Mouse (Mus musculus) layer of hippocampus, adult 9-11 months (tissue): ENCODE measurements around the gene Snap25.
A peak's percentile ranks its signal among the peaks of the same experiment; 100 is the strongest.

ENCODE experiments used
- DNase-seq: peaks from one replicate; pipeline ENCODE4 v3.0.0; 2022

Gene Snap25

DNA sequence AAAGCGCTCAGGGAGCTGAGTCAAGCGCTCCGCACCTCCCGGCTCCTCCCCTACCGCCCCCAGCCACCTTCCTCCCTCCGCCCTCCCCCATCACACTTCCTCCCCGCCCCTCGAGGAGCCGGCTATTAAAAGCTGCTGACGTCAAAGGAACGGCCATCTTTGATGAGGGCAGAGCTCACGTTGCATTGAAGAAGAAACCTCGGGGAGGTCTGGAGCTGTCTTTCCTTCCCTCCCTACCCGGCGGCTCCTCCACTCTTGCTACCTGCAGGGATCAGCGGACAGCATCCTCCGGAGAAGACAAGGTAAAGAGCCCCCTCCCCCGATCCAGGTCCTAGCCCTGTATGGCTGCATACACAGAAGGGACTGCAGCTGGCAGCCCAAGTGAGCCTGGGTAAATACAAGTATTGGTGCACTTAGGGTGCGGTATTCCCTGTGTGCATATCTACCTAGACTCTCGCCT is at the start of gene Snap25:
Gene Snap25, plus strand, starts transcription at position 155 of the 460 bp plus-strand sequence.
- peak; percentile 84 for DNase-seq

DNA sequence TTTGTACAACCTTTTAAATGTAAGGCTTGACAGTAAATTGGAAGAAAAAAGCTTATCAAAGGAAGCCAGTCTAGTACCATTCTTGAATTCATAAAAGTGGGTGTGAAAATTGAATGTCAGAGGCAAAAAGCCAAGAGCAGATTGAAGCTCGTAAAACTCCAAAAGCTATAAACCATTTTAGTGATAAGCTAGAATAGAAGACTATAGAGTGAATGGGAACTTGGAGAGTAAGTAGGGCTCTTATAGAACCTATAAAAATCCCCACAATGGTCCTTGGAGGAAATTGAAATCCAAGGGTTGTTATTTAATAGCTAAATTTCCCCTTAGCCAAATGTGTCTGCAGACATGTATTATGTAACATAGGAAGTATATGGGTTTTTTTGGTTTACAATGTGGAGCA is 46.3 kb upstream of the Snap25 start:
- DNase-seq, result no peak

DNA sequence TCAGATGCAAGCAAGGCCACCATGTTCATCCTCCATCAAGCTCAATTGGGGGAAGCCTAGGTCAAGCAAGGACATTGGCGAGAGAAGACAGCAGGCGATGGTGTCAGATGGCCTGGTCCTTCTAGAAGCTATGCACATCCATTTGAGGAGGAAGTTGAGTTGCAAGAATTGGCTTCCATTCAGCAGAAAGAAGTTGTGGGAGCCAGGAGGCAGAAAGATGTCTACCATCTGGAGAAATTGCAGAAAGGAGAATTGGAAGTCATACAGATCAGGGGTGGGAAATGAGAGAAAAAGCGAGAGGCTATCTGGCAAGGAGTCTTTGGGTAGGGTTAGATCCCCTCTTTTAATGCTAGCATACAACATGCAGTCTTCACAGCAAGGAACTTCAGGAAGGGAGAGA is 44.1 kb upstream of the Snap25 start:
- DNase-seq, result peak; percentile 25

DNA sequence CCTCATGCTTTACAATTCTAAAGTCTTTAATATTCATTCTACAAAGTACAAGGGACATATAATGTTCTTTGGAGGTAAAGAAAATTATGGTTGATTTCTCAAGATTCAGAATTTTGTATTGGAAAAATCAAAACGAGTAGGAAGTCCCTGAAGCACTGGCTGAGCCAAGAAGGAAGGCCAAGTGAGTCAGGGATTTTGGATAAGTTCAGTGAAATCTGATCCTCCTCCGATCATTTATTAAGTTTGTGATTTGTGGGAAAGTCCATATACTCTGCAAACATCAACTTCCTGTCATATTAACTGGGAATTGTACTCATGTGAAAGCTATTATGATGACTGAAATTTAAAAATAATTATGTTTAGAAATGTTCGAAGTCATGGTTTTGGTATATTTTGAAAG is 43.6 kb upstream of the Snap25 start:
- no peak for DNase-seq

DNA sequence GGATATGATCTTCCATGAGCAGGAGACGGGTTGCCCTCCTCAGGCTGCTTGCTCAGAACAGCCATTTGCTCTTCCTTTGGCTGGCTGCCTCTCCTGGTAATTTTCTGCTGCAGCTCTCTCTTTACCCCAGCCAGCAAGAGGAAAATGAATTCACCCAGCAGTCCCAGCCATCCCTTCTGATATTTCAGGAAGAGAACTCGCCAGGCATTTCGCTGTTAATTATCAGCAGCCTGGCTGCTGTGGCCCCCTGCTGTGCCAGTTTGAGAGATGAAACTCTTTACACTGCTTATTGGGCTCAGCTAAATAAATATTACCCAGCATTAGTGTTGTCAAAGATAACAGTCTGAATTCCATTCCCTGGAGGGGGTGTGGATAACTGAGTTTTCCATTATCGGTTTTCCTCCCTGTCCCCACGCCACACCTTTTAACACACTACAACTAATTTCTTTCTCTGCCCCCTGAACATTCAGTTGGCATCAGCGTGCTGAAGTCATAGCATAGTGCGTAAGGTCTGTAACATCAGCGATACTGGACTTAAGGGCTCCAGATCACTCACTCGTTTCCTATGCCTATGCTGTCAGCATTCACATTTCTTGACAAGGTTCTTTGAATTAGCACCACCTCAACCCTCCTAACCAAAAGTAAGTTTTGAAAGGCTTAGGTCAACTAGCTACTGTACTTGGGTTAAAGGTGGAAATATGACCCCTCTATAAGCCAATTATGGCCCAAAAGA is 42.5 kb upstream of the Snap25 start:
- DNase-seq, result peak; percentile 66

DNA sequence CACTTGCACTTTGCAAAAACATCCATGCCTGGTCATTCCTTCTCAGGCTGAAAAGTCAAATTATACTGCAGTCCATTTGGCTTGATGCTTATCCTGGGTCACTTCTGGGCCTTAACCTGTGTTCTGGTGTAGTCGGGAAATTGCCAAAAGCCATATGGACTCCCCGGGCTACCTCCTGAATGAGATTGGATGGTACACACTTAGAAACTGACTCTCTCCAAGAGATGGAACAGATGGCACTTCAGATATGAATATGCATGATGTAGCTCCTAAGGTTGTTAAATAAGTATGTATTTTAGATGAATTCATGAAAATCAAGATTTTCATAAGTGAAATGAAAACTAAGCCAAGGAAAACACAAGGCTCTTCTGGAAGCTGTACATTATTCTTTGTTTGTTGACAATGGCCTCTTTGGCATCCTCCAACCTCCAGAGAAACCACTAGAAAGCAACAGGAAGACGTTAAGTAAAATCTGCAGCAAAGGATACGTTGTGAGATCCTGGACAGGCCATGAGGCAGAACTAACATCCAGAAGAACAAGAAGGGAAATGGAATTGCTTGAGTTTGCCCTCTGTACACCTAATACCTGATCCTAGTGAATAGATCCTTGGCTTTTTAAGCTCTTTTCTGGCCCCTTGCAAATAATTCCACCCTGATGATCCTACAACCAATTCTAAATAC is 39.0 kb upstream of the Snap25 start:
- DNase-seq, result peak; percentile 25

DNA sequence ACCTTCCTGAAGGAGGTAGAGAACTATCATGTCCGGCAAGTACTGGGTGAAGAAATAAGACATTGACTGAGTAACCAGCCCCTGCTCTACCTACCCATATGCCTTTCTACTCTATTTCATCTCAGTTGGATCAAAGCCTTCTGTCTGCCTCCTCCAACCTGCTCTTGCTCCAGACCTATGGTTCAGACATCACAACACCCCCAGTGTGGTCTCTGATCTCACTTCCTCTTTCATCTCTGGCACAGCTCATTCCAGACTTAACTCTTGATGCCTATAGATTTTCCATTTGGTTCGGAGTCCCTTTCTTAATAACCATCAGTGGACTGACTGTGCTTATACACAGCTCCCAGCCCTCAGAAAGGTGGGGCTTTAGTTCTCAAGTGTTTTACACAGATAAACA is 37.1 kb upstream of the Snap25 start:
- DNase-seq, result no peak

DNA sequence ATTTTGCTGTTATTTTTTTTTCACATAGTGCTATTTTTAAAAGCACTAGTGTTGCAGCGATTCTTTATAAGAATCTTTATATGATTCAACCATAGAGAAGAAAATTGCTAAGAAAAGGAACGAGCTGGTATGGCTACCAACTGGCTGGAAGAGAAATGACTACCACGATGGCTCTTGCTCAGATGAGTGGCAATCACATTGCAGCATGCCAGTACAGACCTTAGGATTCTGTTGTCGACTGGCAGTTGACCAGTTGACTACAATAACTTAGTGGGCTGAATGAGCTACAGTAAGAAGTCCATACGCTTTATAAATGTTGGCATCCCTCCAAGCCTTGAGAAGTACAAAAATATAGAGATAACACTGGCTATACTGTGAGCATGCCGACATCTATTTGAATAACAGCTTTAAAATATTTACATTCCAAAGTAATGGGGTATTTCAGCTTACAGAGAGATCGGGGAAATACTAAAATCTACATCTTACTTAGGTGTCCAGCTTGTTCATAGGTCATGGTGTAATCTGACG is 36.3 kb upstream of the Snap25 start:
- no peak for DNase-seq

DNA sequence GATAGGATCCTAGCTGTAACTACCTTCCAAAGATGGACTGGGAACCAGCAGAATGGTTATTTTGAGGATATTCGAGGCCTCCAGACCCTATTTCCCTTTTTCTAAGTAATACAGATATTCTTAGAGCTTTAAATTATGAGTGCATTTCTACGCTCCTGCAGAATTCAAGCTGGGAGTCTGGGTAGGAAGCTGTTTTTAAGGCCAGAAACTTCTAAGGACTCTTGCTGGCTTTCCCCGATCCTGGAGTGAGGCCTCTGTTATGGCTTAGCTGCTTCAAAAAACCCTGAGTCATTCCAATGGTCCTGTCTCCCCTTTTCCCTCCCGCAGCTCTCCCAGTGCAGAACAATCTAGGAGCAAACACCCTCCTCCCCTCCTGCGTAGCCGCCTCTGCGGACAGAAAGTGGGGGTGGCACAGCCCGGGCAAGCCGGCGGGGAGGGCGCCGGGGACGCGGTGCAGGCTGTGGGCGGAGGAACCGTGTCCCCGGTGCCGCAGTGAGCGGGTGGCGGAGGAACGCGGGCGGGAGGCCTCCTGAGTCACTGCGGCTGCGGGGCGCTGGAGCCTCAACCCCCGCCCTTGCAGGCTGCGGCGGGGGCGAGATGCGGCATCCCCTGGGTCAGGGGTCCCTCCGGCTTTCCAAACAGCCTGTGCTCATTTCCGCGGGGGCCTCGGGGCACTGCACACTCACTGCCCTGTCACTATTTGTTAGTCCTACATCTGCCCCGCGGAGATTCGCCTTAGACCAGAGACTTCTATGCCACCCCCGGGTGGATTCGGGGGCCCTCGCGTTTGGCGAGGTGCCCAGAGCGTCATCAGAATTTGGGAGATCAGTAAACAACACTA is 34.7 kb upstream of the Snap25 start:
- DNase-seq, result peak; percentile 81

DNA sequence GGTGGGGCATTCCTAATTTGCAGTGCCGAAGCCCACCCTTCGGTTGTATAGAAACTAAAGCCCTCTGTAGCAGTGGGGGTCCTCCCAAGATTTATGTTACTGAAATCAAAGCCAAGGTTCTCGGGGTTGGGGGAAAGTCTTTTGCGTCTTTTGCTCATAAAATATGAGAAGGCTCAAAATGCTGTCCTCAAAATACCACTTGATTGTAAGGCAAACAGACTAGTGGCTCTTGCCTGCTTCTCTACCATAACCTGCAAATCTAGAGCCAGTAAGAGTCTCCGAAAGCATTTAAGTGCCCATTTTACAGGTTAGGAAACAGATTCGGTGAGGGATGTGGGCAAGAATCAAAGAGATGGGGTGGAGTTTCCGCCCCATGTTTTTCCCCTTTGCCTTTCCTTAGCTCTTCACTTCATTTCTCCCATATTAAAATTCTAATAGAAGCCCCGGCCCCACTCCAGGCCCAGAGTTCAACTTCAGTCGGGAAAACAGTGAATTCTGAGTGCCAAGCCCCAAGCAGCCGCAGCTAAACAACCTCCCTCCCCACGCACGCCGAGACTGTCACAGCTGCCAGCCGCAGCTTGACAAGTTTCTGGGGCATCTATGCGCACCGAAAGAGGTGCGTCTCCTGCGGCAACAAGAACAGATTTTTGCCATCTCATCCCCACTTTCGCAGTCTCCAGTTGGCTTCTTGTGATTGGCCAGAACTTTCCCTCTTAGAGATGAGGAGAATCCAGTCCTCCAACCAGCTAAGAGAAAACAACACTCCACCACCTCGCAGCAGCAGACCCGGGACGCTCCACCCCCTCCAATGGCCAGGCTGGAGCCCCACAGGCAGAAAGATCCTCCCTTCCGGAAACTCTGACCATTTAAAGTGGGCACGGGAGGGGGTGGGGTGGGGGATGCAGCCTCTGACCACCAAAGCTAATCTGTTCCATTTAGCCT is 33.7 kb upstream of the Snap25 start:
- DNase-seq, result peak; percentile 89

DNA sequence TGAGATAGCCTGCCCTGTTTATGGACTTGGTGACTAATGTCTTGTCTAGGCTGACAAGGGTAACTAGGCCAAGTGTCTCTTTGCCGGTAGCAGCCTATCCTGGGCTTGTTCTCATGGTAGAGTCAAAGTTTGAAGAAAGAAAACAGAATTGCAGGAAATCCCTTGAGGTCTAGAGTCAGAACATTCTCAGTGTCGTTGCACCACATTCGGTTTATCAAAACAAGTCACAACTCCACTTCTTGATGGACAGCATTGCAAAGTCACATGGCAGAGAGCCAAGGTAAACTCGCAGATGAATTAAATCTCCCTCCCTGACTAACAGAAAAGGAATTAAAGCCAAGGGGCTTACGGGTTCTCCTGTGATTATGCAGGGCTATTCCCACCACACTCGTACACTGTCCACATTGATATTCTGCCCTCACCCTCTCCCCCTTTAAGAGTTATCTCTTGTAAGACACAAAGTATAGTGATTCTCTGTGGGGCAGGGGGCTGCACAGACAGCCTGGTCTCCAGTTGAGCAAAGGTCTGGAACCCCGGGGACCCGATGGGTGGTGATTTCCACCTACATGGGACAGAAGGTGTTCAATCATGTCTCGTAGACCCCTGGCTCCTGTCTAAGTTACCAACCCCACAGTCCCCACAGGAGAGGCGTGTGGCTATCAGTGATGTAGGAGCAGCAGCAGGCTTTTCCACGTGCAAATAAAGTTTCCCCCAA is 30.9 kb upstream of the Snap25 start:
- DNase-seq, result no peak

DNA sequence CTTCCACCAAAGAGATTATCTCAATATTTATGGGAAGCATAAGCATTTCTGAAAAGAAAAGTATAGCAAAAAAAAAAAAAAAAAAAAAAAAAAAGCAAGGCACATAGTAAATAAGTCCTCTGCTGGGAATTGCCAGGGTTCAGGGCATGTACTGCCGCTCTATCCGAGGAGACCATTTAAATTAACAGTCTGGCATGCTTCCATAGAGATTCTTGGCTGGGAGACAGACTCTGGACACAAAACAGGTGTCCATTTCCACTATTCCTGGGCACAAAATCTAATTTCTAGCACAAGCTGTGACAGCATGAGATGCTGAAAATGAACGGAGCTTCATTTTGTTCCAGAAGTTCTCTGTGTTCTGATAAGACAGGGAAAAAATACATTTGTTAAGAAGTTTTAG is 27.1 kb upstream of the Snap25 start:
- peak; percentile 20 for DNase-seq

DNA sequence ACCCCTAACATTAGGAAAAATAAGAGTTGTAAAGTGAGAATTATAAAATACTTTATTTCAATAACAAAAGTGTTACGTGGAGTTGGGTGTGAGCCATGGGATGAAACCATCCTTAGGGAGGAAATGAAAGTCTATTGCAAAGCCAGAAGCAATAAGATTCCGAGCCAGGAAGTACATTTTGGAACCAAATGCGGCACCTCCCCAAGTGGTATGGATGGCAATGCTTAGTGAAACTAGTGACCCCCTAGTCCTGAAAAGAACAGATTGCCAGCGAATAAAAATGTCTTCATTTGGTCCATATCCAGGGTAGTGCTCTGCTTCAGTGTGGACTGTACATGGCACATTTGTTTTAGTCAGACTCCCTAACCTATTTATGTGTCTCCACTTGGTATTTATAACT is 25.9 kb upstream of the Snap25 start:
- DNase-seq, result no peak

DNA sequence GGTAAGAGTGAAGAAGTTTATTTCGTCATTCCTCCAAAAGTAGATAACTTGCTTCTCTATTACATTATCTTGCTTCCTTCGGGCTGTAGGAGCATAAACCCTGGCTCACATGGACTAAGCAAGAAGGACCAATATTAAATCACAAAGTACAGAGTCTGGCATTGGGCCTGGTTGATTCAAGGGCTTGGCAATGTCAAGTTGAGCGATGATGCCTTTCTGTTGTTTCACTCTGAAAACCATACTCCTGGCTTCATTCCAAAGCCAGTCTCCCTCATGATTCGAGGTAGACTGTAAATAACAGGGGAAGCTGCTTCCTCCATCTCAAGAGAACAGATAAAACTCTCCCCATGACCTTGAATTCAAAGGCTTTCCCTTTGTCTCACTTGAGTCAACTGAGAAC is 23.8 kb upstream of the Snap25 start:
- no peak for DNase-seq

DNA sequence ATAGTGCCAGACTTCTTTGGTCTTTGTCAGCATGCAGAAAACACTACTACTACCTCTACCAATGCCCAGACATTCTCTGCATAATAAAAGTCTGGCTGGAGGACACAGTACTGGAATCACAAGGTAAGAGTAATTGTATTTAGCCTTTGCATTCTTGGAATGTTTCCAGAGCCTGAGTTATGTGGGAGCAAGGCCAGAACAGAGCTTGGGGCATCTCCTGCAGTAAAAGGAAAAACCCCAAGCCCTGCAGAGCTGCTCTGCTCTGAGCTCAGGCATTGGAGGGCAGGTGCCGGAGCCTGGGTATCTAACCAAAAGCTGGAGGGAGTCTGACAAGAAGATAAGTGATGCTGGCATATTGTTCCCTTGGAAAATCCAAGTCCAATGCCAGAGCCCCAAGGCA is 21.6 kb upstream of the Snap25 start:
- DNase-seq, result no peak

DNA sequence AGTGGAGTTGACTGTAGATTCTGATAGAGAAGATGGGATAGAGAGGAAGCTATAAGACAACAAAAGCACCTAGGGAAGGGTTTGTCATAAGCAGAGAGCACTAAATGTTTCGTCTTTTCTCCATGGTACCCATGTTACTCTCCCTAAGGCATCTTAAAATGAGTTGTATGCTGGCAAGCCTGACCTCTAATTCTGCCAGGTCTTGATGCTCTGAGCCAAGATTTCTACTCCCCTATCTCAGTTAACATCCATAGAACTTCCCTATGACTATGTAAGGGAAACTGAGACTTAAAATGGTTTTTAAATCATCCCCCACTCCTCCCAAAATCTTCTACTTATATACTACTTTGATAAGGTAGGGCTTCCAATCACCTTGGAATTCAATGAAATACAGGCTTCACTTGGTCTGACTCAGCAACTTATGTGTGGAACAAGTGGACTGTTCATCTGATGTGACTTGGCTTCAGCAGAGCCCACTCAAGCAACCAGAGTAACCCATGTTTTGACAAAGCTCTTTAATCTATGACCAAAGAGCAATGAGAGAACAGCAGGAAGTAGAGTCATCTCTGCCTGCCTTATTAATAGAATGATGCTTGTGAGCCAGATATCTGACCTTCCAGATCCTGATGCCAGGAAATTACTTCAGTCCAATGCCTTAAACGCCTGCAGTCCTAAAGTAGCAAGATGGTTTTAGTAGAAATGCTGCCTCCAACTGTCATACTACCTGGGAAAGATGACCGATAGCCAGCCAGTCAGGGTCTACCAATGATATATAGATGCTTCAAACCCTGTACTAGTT is 13.6 kb upstream of the Snap25 start:
- DNase-seq, result no peak

DNA sequence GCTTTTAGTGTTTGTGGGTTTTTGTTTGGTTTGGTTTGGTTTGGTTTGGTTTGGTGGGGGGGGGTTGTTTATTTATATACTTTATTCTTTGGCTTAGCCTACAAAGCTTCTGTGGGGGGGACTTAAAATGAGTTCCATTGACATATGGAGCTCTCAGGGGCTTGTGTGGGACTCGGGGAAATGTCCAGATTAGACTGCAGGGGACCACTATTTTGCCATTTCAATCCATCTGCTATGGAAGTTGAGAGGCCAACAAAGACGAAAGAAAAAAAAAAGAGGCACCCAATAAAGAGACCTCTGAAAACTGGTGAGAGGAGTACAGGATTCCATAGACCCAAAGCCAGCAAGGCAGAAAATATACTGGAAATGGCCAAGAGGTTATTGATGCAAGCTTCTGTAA is 9.9 kb upstream of the Snap25 start:
- DNase-seq, result no peak

DNA sequence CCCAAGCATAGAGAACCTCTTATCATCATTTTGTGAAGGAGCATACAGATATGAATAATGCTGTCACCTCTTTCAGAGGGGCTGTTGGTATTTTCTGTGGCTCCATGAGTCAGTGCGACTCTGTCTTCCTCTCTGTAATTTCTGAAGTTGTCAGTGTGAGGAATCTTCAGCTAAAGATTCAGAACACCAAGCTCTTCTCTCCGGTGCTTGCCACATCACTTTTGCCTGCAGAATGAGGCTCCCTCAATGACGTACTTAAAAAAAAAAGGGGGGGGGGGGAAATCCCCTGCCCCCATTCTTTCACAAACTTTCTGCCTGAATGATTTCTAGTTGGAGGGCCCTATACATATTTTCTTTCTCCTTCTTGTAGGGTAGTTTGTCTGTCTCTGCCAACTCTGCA is 2.1 kb upstream of the Snap25 start:
- DNase-seq, result no peak

DNA sequence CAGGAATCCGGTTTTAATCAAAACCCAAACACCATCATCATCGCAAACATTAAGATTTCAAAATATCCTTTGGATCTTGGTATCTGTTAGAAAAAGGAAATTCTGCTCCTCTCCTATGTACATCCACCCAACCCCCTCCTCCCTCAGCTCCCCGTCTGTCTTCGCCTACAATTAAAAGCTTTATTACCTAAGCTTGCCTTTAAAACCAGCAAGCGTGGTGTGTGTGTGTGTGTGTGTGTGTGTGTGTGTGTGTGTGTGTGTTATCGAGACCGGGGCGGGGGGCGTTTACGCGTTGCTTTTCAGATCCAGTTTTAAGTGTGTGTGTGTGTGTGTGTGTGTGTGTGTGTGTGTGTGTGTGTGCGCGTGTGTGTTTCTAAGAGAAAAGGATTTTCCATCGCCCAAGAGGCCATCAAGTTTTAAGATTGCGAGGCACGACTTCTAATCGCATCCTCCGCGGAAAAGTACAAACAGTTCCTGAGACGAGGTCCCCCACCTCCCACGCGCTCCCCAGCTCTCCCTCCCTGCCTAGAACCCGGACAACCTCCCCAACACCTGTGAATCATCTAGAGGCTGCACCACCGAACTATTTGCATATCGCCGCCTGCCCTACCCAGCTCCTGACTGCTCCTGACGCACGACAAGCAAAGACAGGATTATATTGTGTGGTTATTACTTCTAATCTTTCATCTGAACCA is 1.4 kb upstream of the Snap25 start:
- peak; percentile 78 for DNase-seq

DNA sequence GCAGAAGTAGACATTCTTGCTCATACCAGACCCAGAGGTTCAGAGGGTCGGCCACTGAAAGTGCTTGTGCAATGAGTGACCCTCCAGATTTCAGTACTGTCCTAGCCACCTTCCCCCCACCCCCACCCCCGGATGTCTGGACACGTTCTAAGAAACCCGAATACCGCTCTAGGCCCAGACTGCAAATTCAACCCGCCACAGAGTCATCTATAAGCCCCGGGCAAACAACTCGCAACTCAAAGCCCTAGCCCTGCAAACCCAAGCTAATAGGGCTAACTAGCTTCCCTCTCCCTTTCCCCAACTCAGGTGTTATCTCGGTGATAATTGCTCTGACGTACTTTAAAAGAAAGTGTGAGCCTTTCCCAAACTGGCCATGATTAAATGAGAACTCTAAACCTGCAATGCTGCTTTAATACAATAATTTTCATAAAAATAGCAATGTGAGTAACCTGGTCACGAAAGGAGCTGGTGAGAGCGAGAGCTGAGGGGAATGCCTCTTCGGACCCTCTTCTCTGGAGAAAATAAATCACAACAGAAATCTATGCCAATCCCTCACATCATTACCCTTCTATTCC is 725 bp upstream of the Snap25 start:
- DNase-seq, result no peak
